Mouse (Mus musculus) heart, embryonic 12.5 days (tissue): ENCODE results near the gene Gpr89. TPM values are rescaled to one million over a fixed set of nuclear protein-coding genes. Genes with fewer than 3 reads are reported as not detected.

Experiments used
- ATAC-seq: fragments of 200-750 bp; cut with Nextera tagmentation; 2 replicates; pipeline ENCODE4 v1.8.0; 2017; ENCODE audit warnings: moderate TSS enrichment, moderate library complexity; ENCODE audit not compliant: insufficient number of reproducible peaks, low FRiP score
- H3K27ac ChIP-seq: fragments of 300-500 bp; sonication (generic); 2 replicates; pipeline ENCODE4 v1.5.1; 2016; ENCODE audit warnings: mild to moderate bottlenecking, moderate library complexity; ENCODE audit not compliant: poor library complexity, severe bottlenecking
- H3K27me3 ChIP-seq: fragments of 300-500 bp; sonication (generic); replicated peaks from 2 replicates; pipeline ENCODE4 v1.6.1; 2016; ENCODE audit warnings: mild to moderate bottlenecking, moderate library complexity
- H3K36me3 ChIP-seq: fragments of 300-500 bp; sonication (generic); 2 replicates; pipeline ENCODE4 v1.6.1; 2016; ENCODE audit warnings: mild to moderate bottlenecking, moderate library complexity
- H3K4me1 ChIP-seq: fragments of 300-500 bp; sonication (generic); replicated peaks from 2 replicates; pipeline ENCODE4 v1.6.1; 2016; ENCODE audit warnings: mild to moderate bottlenecking
- H3K4me2 ChIP-seq: fragments of 300-500 bp; sonication (generic); 2 replicates; pipeline ENCODE4 v1.6.1; 2016; ENCODE audit warnings: mild to moderate bottlenecking, moderate library complexity
- H3K4me3 ChIP-seq: fragments of 300-500 bp; sonication (generic); 2 replicates; pipeline ENCODE4 v1.5.1; 2016; ENCODE audit warnings: mild to moderate bottlenecking
- H3K9ac ChIP-seq: fragments of 300-500 bp; sonication (generic); 2 replicates; pipeline ENCODE4 v1.6.1; 2016; ENCODE audit warnings: mild to moderate bottlenecking, moderate library complexity
- H3K9me3 ChIP-seq: fragments of 300-500 bp; sonication (generic); replicated peaks from 2 replicates; pipeline ENCODE4 v1.6.1; 2016; ENCODE audit warnings: mild to moderate bottlenecking, moderate library complexity
- WGBS: fragments of 180-500 bp; shearing (Covaris S2); methylation state at CpG from one replicate; pipeline ENCODE4 v1.1.7; 2016; 5-methylcytosine and 5-hydroxymethylcytosine counted together
- polyA plus RNA-seq: library from polyadenylated mRNA; unstranded; fragments of >200 nt; fragmentation: Nextera tagmentation; extraction: Ambion mirVana; gene quantifications from 2 replicates; pipeline ENCODE4 v1.2.1, GENCODE M21; 2016

Gene Gpr89
- polyA plus RNA-seq, 1 experiment from 2014 or later, result 27.6 TPM

DNA sequence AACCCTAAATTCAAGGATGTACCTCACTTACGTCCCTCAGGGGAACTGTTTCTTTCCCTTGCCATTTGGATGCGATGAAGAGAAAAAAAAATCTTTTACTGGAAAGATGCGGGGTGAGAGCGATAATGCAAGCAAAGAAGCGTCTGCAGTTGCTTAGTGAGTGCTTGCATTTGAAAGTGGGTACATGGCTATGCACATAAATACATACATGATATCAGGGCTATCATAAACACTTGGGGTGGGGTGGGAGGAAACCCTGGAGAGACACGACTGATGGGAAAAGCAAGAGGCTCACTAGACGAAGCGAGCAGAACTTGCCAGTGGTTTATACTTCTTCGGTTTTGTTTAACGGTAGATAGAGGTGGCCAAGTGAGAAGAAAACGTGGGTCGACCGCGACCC lies 753 bp downstream of the Gpr89 start, which contains the start of gene Gja5:
Gene Gja5, plus strand, starts transcription at position 301 of the 400 bp plus-strand sequence.
- 16% methylated on average over 14 of the region's 14 CpGs for WGBS
- H3K27ac ChIP-seq, result no peak within 1 kb of the TSS
- H3K9ac ChIP-seq, result peak within 1 kb of the TSS; percentile 91
- ATAC-seq, result no peak
- peak within 1 kb of the TSS; percentile 91 for H3K4me2 ChIP-seq
- H3K9me3 ChIP-seq, result no peaks in the 10 kb centered on the region
- H3K36me3 ChIP-seq, result no peaks in the 10 kb centered on the region
- H3K4me3 ChIP-seq, result peak within 1 kb of the TSS; percentile 90
- H3K27me3 ChIP-seq, result peaks cover 15% of the 10 kb centered on the region
- peaks cover 7% of the 10 kb centered on the region for H3K4me1 ChIP-seq

DNA sequence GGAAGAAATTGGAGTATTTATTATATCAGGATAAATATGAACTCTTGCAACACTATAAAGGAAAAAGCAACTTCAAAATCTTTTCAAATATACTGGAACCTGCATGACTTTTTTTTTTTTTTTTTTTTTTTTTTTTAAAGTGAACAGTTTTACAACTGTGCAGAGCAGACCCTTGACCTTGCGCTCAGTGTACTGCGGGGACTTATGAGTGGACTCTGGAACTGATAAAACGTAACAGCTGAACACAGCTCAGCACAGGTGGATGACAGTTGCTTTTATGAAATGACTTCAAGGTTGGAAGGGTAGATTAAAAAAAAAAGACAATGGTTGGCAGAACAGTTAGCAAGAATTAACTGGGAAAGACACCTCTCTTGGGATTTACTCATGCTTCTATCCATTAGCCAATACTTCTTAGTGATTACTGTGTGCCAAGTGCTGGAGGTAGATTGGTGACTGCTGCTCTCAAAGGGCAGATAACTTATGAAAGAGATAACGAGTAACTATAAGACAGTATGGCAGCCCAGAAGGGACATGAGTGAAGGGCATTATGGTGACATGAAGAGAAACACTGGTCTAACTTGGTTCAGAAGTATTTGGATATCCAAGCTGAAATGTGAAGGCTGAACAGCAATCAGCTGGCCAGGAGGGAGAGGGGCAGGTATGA lies 2.7 kb downstream of the Gpr89 start:
- H3K9ac ChIP-seq, result no peak overlapping the region
- H3K4me1 ChIP-seq, result peaks cover 7% of the 10 kb centered on the region
- H3K36me3 ChIP-seq, result peaks cover 7% of the 10 kb centered on the region
- peaks cover 9% of the 10 kb centered on the region for H3K27me3 ChIP-seq
- no peak for ATAC-seq
- H3K4me3 ChIP-seq, result no peak overlapping the region
- H3K4me2 ChIP-seq, result no peak overlapping the region
- H3K27ac ChIP-seq, result no peak overlapping the region
- 86% methylated on average over 4 of the region's 4 CpGs for WGBS
- H3K9me3 ChIP-seq, result no peaks in the 10 kb centered on the region

DNA sequence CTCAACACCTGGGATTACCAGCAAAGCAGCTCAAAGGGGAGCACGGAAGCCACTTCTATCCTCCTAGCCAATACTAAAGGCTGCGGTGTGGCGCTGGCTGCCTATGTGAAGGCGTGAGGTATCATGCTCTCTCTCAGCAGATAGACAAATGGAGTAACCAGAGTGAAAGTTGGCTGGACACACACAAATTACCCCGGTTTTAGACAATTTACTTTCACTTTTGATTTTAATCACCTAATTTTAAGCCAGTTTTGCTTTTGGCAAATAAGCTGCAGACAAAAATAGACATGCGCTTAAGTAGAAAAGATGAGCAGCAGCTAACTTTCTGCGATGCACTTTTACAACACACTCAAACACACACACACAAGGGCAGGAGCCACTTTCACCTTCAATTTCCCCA lies 21.5 kb downstream of the Gpr89 start:
- no peaks in the 10 kb centered on the region for H3K4me1 ChIP-seq
- no peaks in the 10 kb centered on the region for H3K27me3 ChIP-seq
- H3K9me3 ChIP-seq, result no peaks in the 10 kb centered on the region
- no peak overlapping the region for H3K4me3 ChIP-seq
- no peak overlapping the region for H3K27ac ChIP-seq
- peaks cover 49% of the 10 kb centered on the region for H3K36me3 ChIP-seq
- WGBS, result 91% methylated on average over 7 of the region's 7 CpGs
- no peak for ATAC-seq
- H3K9ac ChIP-seq, result no peak overlapping the region
- H3K4me2 ChIP-seq, result no peak overlapping the region

DNA sequence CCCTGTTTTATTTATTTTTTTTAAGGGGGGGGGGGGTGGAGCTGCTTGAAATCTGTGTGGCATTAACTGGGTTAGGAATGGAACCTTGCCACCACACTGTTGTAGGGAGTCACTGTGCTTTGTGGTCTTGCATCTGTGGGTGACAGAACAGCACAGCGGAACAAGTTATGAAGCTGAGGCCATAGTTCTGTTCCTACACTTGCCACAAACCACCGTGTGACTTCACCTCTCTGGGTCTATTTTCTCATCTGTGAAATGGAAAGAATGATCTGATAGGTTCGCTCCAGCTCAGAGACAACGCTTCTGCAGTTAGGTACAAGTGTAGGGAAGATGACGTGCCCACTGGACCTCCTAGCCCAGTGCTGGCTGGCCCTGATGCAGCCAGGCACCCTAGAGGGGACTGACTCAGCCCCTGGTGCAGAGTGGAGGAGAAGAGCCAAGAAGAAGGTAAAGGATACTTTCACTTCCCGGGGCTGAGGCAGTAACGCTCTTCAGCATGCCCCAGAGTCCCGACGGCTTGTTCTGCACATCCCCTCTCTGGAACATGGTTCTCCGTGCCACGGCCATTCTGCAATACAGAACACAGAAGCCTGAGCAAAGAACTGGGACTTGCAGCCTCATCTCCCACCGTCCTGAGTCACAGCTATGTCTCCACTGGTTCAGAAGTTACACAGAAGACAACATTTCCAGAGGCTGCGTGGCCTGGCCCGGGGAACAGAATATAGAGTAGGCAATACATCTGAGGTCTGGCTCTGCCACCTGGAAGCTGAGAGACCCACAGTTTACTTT lies 22.9 kb downstream of the Gpr89 start:
- Histone ChIP-seq H3K4me1 (no peaks in the 10 kb centered on the region), H3K4me2 (no peak overlapping the region), H3K36me3 (peaks cover 43% of the 10 kb centered on the region), H3K4me3 (no peak overlapping the region), H3K27me3 (no peaks in the 10 kb centered on the region), H3K27ac (no peak overlapping the region), H3K9ac (no peak overlapping the region), H3K9me3 (no peaks in the 10 kb centered on the region)
- no peak for ATAC-seq
- 91% methylated on average over 14 of the region's 14 CpGs for WGBS

DNA sequence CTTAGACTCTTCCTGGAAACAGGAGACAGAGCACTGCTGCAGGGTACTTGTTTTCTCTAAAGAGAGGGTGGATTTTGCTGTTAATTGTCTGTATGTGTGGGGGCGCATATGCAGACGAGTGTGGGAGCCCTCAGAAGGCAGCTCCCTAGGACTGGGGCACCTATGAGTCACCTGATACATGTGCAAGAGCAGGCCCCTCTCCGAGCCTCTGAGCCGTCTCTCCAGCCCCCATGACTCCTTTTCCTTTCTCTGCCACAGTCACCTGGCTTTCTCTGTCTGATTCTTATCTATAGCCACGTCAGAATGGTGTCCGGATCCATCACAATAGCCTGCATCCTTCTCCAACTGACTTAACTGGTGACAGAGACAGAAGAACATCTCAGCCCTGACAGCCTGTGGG lies 23.6 kb downstream of the Gpr89 start:
- H3K9me3 ChIP-seq, result no peaks in the 10 kb centered on the region
- H3K4me2 ChIP-seq, result no peak overlapping the region
- no peak overlapping the region for H3K27ac ChIP-seq
- no peak for ATAC-seq
- no peaks in the 10 kb centered on the region for H3K4me1 ChIP-seq
- H3K9ac ChIP-seq, result no peak overlapping the region
- peaks cover 42% of the 10 kb centered on the region for H3K36me3 ChIP-seq
- H3K4me3 ChIP-seq, result no peak overlapping the region
- 85% methylated on average over 6 of the region's 6 CpGs for WGBS
- H3K27me3 ChIP-seq, result no peaks in the 10 kb centered on the region

DNA sequence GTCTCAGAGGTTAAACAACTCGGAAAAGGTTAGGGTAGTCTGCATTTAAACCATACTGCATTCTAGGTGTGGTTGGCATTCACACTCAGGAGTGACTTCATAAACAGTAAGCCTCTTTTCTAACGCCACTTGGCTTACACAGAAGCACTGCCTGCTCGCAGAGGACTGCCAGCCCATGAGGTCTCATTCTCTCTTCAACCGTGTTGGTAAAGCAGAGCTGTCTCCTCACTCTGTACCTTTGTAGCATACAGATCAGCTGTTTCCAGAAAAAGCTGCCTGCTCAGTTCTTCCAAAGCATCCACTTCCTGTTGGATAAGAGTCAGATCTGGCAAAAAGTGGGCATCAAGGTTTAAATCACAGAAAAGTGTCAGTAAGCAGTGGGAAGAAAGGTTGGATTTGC lies 24.8 kb downstream of the Gpr89 start:
- no peak overlapping the region for H3K4me2 ChIP-seq
- no peaks in the 10 kb centered on the region for H3K4me1 ChIP-seq
- H3K9me3 ChIP-seq, result no peaks in the 10 kb centered on the region
- WGBS, result 75% methylated on average over 4 of the region's 4 CpGs
- ATAC-seq, result no peak
- peaks cover 48% of the 10 kb centered on the region for H3K36me3 ChIP-seq
- H3K4me3 ChIP-seq, result no peak overlapping the region
- H3K27ac ChIP-seq, result no peak overlapping the region
- H3K9ac ChIP-seq, result no peak overlapping the region
- no peaks in the 10 kb centered on the region for H3K27me3 ChIP-seq

DNA sequence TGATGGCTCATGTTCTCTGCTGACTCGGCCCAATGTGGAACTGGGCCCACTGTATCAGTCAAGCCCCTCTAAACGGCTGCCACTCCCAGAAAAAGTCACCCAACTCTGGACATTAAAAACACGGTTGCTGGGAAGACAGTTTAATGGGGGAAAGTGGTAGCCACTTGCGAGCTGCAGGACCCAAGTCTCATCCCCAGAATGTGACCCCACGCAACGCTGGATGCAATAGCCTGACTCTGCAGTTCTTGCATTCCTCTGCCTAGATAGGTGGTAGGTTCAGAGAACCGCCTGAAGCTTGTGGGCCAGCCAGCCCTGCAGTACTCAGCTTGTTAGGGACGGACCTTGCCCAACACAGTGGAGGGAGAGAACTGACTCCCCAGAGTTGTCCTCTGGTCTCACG lies 25.6 kb downstream of the Gpr89 start:
- Histone ChIP-seq H3K4me1 (no peaks in the 10 kb centered on the region), H3K36me3 (peaks cover 55% of the 10 kb centered on the region), H3K9me3 (no peaks in the 10 kb centered on the region), H3K4me2 (no peak overlapping the region), H3K27ac (no peak overlapping the region), H3K4me3 (no peak overlapping the region), H3K27me3 (no peaks in the 10 kb centered on the region), H3K9ac (no peak overlapping the region)
- 85% methylated on average over 9 of the region's 9 CpGs for WGBS
- no peak for ATAC-seq

DNA sequence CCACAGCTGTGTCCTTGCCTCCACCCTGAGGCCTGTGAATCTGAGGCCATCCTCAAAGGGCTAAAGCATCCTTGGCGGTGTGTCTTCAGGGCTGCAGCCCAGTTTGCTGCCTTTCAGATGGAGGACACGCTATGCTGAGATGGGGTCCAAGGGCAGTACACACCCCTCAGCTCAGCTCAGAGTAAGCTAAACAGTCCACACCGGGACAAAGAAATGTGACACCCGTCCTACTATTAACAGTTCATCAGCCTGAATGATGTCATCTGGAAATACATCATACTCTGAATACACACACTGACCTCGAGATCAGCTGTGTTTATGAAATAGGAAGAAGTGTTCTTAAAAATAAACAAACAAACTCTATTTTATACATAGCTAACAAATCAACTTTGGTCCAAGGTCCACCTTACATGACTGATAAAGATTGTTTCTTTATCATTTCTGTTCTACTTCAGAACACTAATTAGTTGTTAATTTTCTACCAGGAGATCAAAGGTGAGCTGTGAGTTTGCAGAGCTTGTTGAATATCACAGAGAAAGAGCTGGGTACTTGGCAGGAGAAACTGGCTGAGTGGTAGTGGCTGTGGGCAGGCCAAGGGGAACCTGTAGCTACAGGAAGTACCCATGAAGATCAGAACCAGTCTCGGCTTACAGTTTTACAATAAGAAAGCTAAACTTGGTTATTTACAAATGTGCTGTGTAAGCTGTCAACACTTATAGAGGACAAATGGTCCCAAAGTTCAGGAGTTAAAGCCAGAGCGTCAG lies 30.2 kb downstream of the Gpr89 start:
- peaks cover 68% of the 10 kb centered on the region for H3K36me3 ChIP-seq
- no peak for ATAC-seq
- H3K9me3 ChIP-seq, result no peaks in the 10 kb centered on the region
- no peak overlapping the region for H3K9ac ChIP-seq
- WGBS, result 81% methylated on average over 7 of the region's 7 CpGs
- H3K27ac ChIP-seq, result no peak overlapping the region
- H3K4me2 ChIP-seq, result no peak overlapping the region
- H3K4me1 ChIP-seq, result no peaks in the 10 kb centered on the region
- H3K4me3 ChIP-seq, result no peak overlapping the region
- H3K27me3 ChIP-seq, result no peaks in the 10 kb centered on the region

DNA sequence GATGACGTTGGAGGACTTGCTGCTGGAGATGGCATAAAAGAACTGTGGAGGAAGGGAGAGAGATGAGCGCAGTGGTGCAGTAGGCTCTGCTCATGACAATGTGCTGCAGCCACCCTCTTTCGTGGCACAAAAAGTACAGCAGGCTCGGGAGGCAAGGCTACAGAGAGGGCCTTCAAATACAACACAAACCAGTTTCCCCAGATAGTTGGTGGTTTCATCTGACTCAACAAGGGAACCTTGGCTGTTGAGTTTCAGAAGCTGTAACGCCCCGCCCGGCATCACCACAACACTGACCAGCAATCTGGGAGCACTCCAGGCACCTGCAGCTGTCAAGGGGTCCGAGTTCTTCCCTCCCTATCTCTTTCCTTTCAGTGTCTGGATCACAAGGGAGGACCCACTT lies 32.6 kb downstream of the Gpr89 start:
- no peak overlapping the region for H3K27ac ChIP-seq
- no peak overlapping the region for H3K4me2 ChIP-seq
- no peak overlapping the region for H3K9ac ChIP-seq
- peaks cover 81% of the 10 kb centered on the region for H3K36me3 ChIP-seq
- 91% methylated on average over 8 of the region's 8 CpGs for WGBS
- no peak overlapping the region for H3K4me3 ChIP-seq
- no peaks in the 10 kb centered on the region for H3K4me1 ChIP-seq
- no peaks in the 10 kb centered on the region for H3K27me3 ChIP-seq
- no peak for ATAC-seq
- H3K9me3 ChIP-seq, result no peaks in the 10 kb centered on the region

DNA sequence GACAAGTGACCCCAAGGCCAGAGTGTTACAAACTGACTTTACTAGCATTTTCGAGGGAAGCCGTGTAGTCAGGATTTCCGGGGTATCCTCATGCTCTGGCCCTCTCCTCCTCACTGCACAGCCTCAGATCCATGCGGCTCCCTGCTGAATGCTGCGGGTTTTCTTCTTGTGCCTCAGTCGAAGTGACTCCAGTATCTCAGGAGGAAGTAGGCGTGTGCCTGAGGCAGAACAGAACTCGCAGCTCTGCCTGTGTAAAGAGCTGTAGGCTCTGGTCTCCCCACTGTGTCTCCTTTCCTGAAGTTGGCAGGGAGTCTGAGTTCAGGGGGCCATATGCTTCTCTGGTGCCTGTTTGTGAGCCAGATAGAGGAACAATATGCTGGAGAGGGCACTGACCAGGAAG lies 34.1 kb downstream of the Gpr89 start:
- no peak overlapping the region for H3K4me2 ChIP-seq
- no peak overlapping the region for H3K9ac ChIP-seq
- 74% methylated on average over 8 of the region's 8 CpGs for WGBS
- H3K9me3 ChIP-seq, result no peaks in the 10 kb centered on the region
- no peak overlapping the region for H3K4me3 ChIP-seq
- H3K36me3 ChIP-seq, result peaks cover 73% of the 10 kb centered on the region
- no peaks in the 10 kb centered on the region for H3K4me1 ChIP-seq
- no peaks in the 10 kb centered on the region for H3K27me3 ChIP-seq
- no peak for ATAC-seq
- H3K27ac ChIP-seq, result no peak overlapping the region

DNA sequence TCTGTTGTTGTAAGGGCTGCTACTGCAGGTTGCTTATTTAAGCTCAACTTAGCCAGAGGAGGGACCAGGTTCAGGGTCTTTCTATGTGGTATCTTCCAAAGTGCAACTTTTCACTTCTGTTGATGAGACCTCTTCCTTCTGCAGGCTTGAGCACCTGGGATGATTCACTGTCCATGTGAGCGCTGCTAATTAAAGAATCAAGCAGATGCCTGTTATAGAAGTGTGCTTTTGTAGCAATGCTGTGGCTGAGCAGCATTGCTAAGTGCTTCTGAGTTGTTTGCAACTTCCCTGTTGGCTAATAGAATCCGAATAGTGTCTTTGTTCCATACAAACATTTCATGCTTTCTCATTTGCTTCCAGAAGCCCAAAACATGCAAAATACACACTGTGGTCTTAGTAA lies 34.9 kb downstream of the Gpr89 start:
- no peaks in the 10 kb centered on the region for H3K27me3 ChIP-seq
- H3K9me3 ChIP-seq, result no peaks in the 10 kb centered on the region
- H3K4me2 ChIP-seq, result no peak overlapping the region
- H3K9ac ChIP-seq, result no peak overlapping the region
- peaks cover 68% of the 10 kb centered on the region for H3K36me3 ChIP-seq
- H3K4me1 ChIP-seq, result no peaks in the 10 kb centered on the region
- no peak overlapping the region for H3K4me3 ChIP-seq
- H3K27ac ChIP-seq, result no peak overlapping the region
- ATAC-seq, result no peak
- WGBS, result 86% methylated on average over 2 of the region's 2 CpGs
